Mouse (Mus musculus) adipocyte (in vitro differentiated cells): ENCODE measurements around the gene Krtap4-2.
A peak's percentile ranks its signal among the peaks of the same experiment; 100 is the strongest.
"Not testable (repeated sequence)": the region's sequence is repeated elsewhere in the genome, so short reads cannot be mapped to it uniquely, and the experiment has no call there.

ENCODE experiments used
- DNase-seq: peaks from one replicate; pipeline ENCODE4 v3.0.0-alpha.2; 2016; ENCODE audit warnings: low spot score

Krtap4-2 gene

GRCm38 (mm10) chr11:99634653-99635134 is at the start of gene Krtap4-2:
Gene Krtap4-2, minus strand, starts transcription at chr11:99635084.
- DNase-seq, result no peak

GRCm38 (mm10) chr11:99683481-99683880 is 48.6 kb upstream of the Krtap4-2 start:
- DNase-seq, result no peak

- DNase-seq, result no peak
These were observed 31.0 kb upstream of the Krtap4-2 start, which contains the start of gene Krtap4-6 for GRCm38 (mm10) chr11:99665860-99666259. Gene Krtap4-6, minus strand, starts transcription at chr11:99665960.

GRCm38 (mm10) chr11:99662802-99663201 is 27.9 kb upstream of the Krtap4-2 start:
- no peak for DNase-seq

GRCm38 (mm10) chr11:99659256-99659655 is 24.4 kb upstream of the Krtap4-2 start:
- DNase-seq, result no peak

GRCm38 (mm10) chr11:99658467-99659010 is 23.7 kb upstream of the Krtap4-2 start, which contains the start of gene Gm11563:
Gene Gm11563, minus strand, starts transcription at chr11:99658960.
- DNase-seq, result not testable (repeated sequence)

- no peak for DNase-seq
These were observed 22.2 kb upstream of the Krtap4-2 start for GRCm38 (mm10) chr11:99657051-99657450.

GRCm38 (mm10) chr11:99650136-99650535 is 15.3 kb upstream of the Krtap4-2 start, which contains the start of gene Gm11555:
Gene Gm11555, minus strand, starts transcription at chr11:99650236.
- no peak for DNase-seq

- DNase-seq, result no peak
These were observed 11.6 kb upstream of the Krtap4-2 start for GRCm38 (mm10) chr11:99646444-99646843.

GRCm38 (mm10) chr11:99644351-99644750 is 9.5 kb upstream of the Krtap4-2 start:
- DNase-seq, result no peak

- not testable (repeated sequence) for DNase-seq
These were observed 8.8 kb upstream of the Krtap4-2 start, which contains the start of gene Krtap4-7 for GRCm38 (mm10) chr11:99643635-99644139. Gene Krtap4-7, minus strand, starts transcription at chr11:99644089.

GRCm38 (mm10) chr11:99640926-99641325 is 6.0 kb upstream of the Krtap4-2 start:
- no peak for DNase-seq

GRCm38 (mm10) chr11:99637086-99637485 is 2.2 kb upstream of the Krtap4-2 start:
- DNase-seq, result no peak

- DNase-seq, result no peak
These were observed 1.6 kb downstream of the Krtap4-2 start for GRCm38 (mm10) chr11:99633293-99633692.

GRCm38 (mm10) chr11:99630890-99631289 is 4.0 kb downstream of the Krtap4-2 start:
- no peak for DNase-seq

- DNase-seq, result no peak
These were observed 6.7 kb downstream of the Krtap4-2 start, which contains the start of gene Krtap4-1 for GRCm38 (mm10) chr11:99628138-99628537. Gene Krtap4-1, minus strand, starts transcription at chr11:99628238.

GRCm38 (mm10) chr11:99620335-99620734 is 14.5 kb downstream of the Krtap4-2 start, which contains the start of gene Gm11562:
Gene Gm11562, minus strand, starts transcription at chr11:99620435.
- no peak for DNase-seq

- DNase-seq, result no peak
These were observed 20.0 kb downstream of the Krtap4-2 start, which contains the start of gene Krtap2-4 for GRCm38 (mm10) chr11:99614796-99615363. Gene Krtap2-4, minus strand, starts transcription at chr11:99614846.

- not testable (repeated sequence) for DNase-seq
These were observed 24.8 kb downstream of the Krtap4-2 start, which contains the start of gene Gm11937 for GRCm38 (mm10) chr11:99610089-99610488. Gene Gm11937, minus strand, starts transcription at chr11:99610189.

- DNase-seq, result no peak
These were observed 25.8 kb downstream of the Krtap4-2 start for GRCm38 (mm10) chr11:99609126-99609525.

- DNase-seq, result not testable (repeated sequence)
These were observed 31.7 kb downstream of the Krtap4-2 start, which contains the start of gene Gm11938 for GRCm38 (mm10) chr11:99603208-99603607. Gene Gm11938, minus strand, starts transcription at chr11:99603308.

GRCm38 (mm10) chr11:99597742-99598141 is 37.1 kb downstream of the Krtap4-2 start, which contains the start of gene Krtap9-3:
Gene Krtap9-3, minus strand, starts transcription at chr11:99598105.
- not testable (repeated sequence) for DNase-seq

GRCm38 (mm10) chr11:99590981-99591380 is 43.9 kb downstream of the Krtap4-2 start, which contains the start of gene Krtap1-3:
Gene Krtap1-3, minus strand, starts transcription at chr11:99591339.
- peak; percentile 10 for DNase-seq
